Mouse (Mus musculus) midbrain, embryonic 12.5 days (tissue): ENCODE measurements at regions not wholly inside any gene's neighbourhood (a gene's known extent, or its start where the extent isn't known, plus 50 kb on each side); places are given as distances from the start of the nearest gene placed in this dataset.

Source experiments
- ATAC-seq: fragments of 200-750 bp; cut with Nextera tagmentation; 2 replicates; pipeline ENCODE4 v1.8.0; 2017; ENCODE audit warnings: low read depth, moderate TSS enrichment, moderate library complexity; ENCODE audit not compliant: low FRiP score
- H3K27ac ChIP-seq: fragments of 300-500 bp; sonication (generic); replicated peaks from 2 replicates; pipeline ENCODE4 v1.5.1; 2016; ENCODE audit warnings: mild to moderate bottlenecking
- H3K27me3 ChIP-seq: fragments of 300-500 bp; sonication (generic); 2 replicates; pipeline ENCODE4 v1.6.1; 2016; ENCODE audit warnings: mild to moderate bottlenecking
- H3K36me3 ChIP-seq: fragments of 300-500 bp; sonication (generic); 2 replicates; pipeline ENCODE4 v1.6.1; 2016
- H3K4me1 ChIP-seq: fragments of 300-500 bp; sonication (generic); 2 replicates; pipeline ENCODE4 v1.6.1; 2016
- H3K4me2 ChIP-seq: fragments of 300-500 bp; sonication (generic); replicated peaks from 2 replicates; pipeline ENCODE4 v1.6.1; 2016; ENCODE audit warnings: mild to moderate bottlenecking, moderate library complexity
- H3K4me3 ChIP-seq: fragments of 300-500 bp; sonication (generic); 2 replicates; pipeline ENCODE4 v1.5.1; 2016; ENCODE audit warnings: mild to moderate bottlenecking
- H3K9ac ChIP-seq: fragments of 300-500 bp; sonication (generic); replicated peaks from 2 replicates; pipeline ENCODE4 v1.6.1; 2016; ENCODE audit warnings: mild to moderate bottlenecking, moderate library complexity
- H3K9me3 ChIP-seq: fragments of 300-500 bp; sonication (generic); 2 replicates; pipeline ENCODE4 v1.6.1; 2016; ENCODE audit warnings: mild to moderate bottlenecking
- WGBS: fragments of 180-500 bp; shearing (Covaris S2); methylation state at CpG from one replicate; pipeline ENCODE4 v1.1.7; 2016; 5-methylcytosine and 5-hydroxymethylcytosine counted together

GRCm38 (mm10) chr6:31159240-31159639 is 200.4 kb upstream of the Klf14 start:
- Histone ChIP-seq H3K4me2 (no peak overlapping the region), H3K9ac (no peak overlapping the region), H3K4me1 (peaks cover 23% of the 10 kb centered on the region), H3K27ac (no peak overlapping the region), H3K9me3 (no peaks in the 10 kb centered on the region), H3K4me3 (no peak overlapping the region), H3K27me3 (no peaks in the 10 kb centered on the region; the same call in 1 of the 2 replicates), H3K36me3 (no peaks in the 10 kb centered on the region)
- no peak for ATAC-seq
- WGBS: 57% methylated on average over 8 of the region's 8 CpGs

- no peak for ATAC-seq
- Histone ChIP-seq H3K27ac (no peak overlapping the region), H3K27me3 (no peaks in the 10 kb centered on the region; the same call in none of the 2 replicates), H3K4me1 (peaks cover 23% of the 10 kb centered on the region), H3K9ac (no peak overlapping the region), H3K9me3 (no peaks in the 10 kb centered on the region), H3K4me2 (no peak overlapping the region), H3K4me3 (no peak overlapping the region), H3K36me3 (no peaks in the 10 kb centered on the region)
- 85% methylated on average over 16 of the region's 16 CpGs for WGBS
Measured at GRCm38 (mm10) chr6:31159935-31160670, 201.2 kb upstream of the Klf14 start.

- no peak overlapping the region for H3K9ac ChIP-seq
- WGBS: 71% methylated on average over 22 of the region's 22 CpGs
- no peaks in the 10 kb centered on the region; the same call in none of the 2 replicates for H3K27me3 ChIP-seq
- H3K9me3 ChIP-seq: no peaks in the 10 kb centered on the region
- H3K36me3 ChIP-seq: no peaks in the 10 kb centered on the region
- peaks cover 23% of the 10 kb centered on the region for H3K4me1 ChIP-seq
- no peak overlapping the region for H3K27ac ChIP-seq
- no peak overlapping the region for H3K4me3 ChIP-seq
- no peak overlapping the region for H3K4me2 ChIP-seq
- no peak for ATAC-seq
Measured at GRCm38 (mm10) chr6:31161445-31162340, 202.8 kb upstream of the Klf14 start.

DNA sequence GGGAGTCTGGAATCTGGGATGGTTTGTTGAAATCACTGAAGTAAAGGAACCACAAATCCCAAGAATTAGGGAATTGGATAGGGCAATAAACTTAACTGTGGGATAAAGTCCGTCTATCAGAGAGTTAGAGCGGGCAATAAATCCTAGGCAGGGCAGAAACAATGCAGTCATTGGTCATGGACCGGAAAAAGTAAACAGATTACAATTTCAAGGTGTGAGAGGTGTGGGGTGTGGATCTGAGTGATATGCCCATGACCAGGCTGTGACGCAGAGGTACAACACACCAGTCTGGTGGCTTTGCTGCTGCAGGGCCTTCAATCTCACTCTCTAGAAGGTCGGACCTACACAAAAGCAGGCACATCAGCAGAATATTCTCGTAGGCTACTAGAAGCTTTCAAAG is 206.1 kb upstream of the Klf14 start:
- no peak overlapping the region for H3K27ac ChIP-seq
- no peak overlapping the region for H3K4me2 ChIP-seq
- no peak overlapping the region for H3K4me3 ChIP-seq
- H3K9ac ChIP-seq: no peak overlapping the region
- H3K4me1 ChIP-seq: peaks cover 15% of the 10 kb centered on the region; the same call in 1 of the 2 replicates
- H3K9me3 ChIP-seq: no peaks in the 10 kb centered on the region
- WGBS: 92% methylated on average over 6 of the region's 6 CpGs
- no peaks in the 10 kb centered on the region; the same call in none of the 2 replicates for H3K27me3 ChIP-seq
- no peaks in the 10 kb centered on the region for H3K36me3 ChIP-seq
- no peak for ATAC-seq

DNA sequence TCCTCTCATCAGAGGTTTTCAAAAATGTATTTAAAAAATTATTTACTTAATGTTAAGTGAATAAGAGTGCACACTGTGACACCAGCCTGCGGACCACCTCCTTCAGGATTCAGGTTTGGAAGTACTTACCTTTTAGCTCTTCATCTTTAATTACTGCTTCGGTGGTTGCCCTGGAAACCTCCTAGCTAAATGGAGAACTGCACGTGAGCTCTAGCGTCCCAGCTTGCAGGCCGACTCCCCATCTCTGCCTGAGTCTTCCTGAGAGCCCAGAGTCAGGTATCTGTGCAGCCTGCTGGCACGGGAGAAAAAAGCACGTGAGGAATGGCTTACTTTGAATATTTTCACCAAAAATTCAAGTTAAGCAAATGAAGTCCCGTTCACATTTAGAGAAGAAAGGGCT is 207.5 kb upstream of the Klf14 start:
- H3K4me1 ChIP-seq: 0 out of 2 replicates have a peak, but pooled peaks cover 4% of the 10 kb centered on the region
- H3K9me3 ChIP-seq: no peaks in the 10 kb centered on the region
- H3K27ac ChIP-seq: no peak overlapping the region
- H3K4me2 ChIP-seq: no peak overlapping the region
- H3K27me3 ChIP-seq: no peaks in the 10 kb centered on the region; the same call in none of the 2 replicates
- H3K4me3 ChIP-seq: no peak overlapping the region
- no peak overlapping the region for H3K9ac ChIP-seq
- WGBS: 66% methylated on average over 8 of the region's 8 CpGs
- no peaks in the 10 kb centered on the region for H3K36me3 ChIP-seq
- ATAC-seq: no peak

- no peak for ATAC-seq
- no peak overlapping the region for H3K4me3 ChIP-seq
- no peaks in the 10 kb centered on the region for H3K9me3 ChIP-seq
- 80% methylated on average over 5 of the region's 5 CpGs for WGBS
- no peak overlapping the region for H3K27ac ChIP-seq
- H3K4me1 ChIP-seq: no peaks in the 10 kb centered on the region
- H3K9ac ChIP-seq: no peak overlapping the region
- no peak overlapping the region for H3K4me2 ChIP-seq
- H3K36me3 ChIP-seq: no peaks in the 10 kb centered on the region
- no peaks in the 10 kb centered on the region; the same call in none of the 2 replicates for H3K27me3 ChIP-seq
Measured at GRCm38 (mm10) chr6:31167732-31168131, 208.9 kb upstream of the Klf14 start.

DNA sequence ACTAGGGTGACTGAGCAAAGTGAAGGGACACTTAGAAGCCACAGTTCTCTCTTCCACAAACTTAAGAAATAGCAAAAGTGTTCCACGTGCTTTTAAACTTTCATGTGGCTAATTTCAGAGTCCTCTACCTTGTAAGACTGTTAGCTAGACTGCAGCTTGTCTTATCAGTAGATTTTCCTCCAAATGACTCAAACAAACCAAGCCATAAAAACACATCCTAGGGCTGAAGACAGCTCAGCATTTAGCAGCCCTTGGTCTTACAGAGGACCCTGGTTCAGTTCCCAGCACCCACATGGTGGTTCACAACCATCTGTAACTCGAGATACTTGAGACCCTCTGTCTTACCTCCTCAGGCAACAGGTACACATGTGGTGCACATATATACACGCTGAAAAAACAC is 209.9 kb upstream of the Klf14 start:
- H3K4me1 ChIP-seq: no peaks in the 10 kb centered on the region
- H3K27me3 ChIP-seq: no peaks in the 10 kb centered on the region; the same call in none of the 2 replicates
- no peak overlapping the region for H3K4me2 ChIP-seq
- 82% methylated on average over 3 of the region's 3 CpGs for WGBS
- no peak overlapping the region for H3K27ac ChIP-seq
- no peaks in the 10 kb centered on the region for H3K9me3 ChIP-seq
- no peak overlapping the region for H3K9ac ChIP-seq
- no peaks in the 10 kb centered on the region for H3K36me3 ChIP-seq
- no peak overlapping the region for H3K4me3 ChIP-seq
- no peak for ATAC-seq

DNA sequence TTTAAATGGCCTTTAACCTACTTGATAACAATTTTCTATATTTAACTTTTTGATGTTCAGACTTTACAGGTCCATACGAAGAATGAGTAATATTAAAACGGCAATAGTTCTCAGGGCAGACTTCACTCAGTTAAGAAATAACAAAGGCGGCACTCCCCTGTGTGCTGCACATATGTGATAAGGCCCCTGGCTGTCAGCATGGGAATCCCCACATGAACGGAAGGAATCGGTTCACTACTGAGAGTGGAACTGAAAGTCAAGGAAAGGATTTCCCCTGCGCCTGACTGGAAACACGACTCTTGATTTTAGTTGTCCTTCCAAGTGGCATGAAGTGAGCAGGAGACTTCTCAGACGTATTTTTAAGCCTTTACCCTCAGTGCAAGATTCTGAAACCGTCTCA is 210.5 kb upstream of the Klf14 start:
- H3K9ac ChIP-seq: no peak overlapping the region
- H3K27me3 ChIP-seq: no peaks in the 10 kb centered on the region; the same call in 1 of the 2 replicates
- H3K4me1 ChIP-seq: no peaks in the 10 kb centered on the region
- H3K4me3 ChIP-seq: no peak overlapping the region
- H3K9me3 ChIP-seq: no peaks in the 10 kb centered on the region
- no peak for ATAC-seq
- no peak overlapping the region for H3K27ac ChIP-seq
- 89% methylated on average over 9 of the region's 9 CpGs for WGBS
- H3K36me3 ChIP-seq: no peaks in the 10 kb centered on the region
- no peak overlapping the region for H3K4me2 ChIP-seq

- H3K4me1 ChIP-seq: no peaks in the 10 kb centered on the region
- H3K27me3 ChIP-seq: no peaks in the 10 kb centered on the region; the same call in 1 of the 2 replicates
- ATAC-seq: no peak
- no peak overlapping the region for H3K27ac ChIP-seq
- 75% methylated on average over 9 of the region's 9 CpGs for WGBS
- no peak overlapping the region for H3K4me2 ChIP-seq
- H3K4me3 ChIP-seq: no peak overlapping the region
- no peaks in the 10 kb centered on the region for H3K9me3 ChIP-seq
- H3K9ac ChIP-seq: no peak overlapping the region
- H3K36me3 ChIP-seq: no peaks in the 10 kb centered on the region
Measured at GRCm38 (mm10) chr6:31169868-31170600, 211.2 kb upstream of the Klf14 start.

DNA sequence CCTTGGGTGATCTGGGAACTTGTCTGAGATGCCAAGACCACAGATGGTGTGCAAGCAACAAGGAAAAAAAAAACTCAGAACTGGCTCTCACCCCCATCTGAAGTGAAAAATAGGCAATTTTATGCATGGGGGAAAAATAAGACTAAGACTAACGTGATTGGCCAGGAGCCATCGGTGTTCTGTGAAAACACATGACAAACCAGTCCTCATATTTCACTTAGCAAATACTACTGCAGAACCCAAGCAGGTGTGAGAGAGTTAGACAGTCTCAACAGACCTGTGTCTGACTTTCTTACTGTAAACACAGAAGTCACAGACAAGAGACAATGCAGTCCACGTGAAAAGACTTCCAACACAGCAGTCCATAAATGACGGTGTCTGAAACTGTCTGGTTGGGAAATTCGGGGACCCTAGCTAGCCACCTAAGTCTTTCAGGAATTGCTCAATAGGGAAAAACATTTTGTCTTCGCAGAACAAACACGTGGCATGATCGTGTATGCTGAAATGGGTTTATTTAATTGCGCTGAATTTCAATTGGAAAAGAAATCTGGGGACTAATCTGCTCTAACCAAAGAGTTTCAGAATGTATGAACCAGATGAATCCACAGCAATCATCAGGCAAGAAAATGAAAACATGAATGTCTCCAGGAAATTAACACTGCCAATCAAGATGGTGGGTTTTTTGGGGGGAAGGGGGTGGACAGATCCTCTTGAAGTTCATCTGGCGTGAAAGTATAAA is 213.1 kb upstream of the Klf14 start:
- H3K36me3 ChIP-seq: no peaks in the 10 kb centered on the region
- no peak overlapping the region for H3K4me2 ChIP-seq
- no peaks in the 10 kb centered on the region for H3K27me3 ChIP-seq
- no peaks in the 10 kb centered on the region for H3K9me3 ChIP-seq
- no peaks in the 10 kb centered on the region for H3K4me1 ChIP-seq
- no peak overlapping the region for H3K4me3 ChIP-seq
- H3K27ac ChIP-seq: no peak overlapping the region
- no peak for ATAC-seq
- WGBS: 94% methylated on average over 10 of the region's 10 CpGs
- no peak overlapping the region for H3K9ac ChIP-seq

DNA sequence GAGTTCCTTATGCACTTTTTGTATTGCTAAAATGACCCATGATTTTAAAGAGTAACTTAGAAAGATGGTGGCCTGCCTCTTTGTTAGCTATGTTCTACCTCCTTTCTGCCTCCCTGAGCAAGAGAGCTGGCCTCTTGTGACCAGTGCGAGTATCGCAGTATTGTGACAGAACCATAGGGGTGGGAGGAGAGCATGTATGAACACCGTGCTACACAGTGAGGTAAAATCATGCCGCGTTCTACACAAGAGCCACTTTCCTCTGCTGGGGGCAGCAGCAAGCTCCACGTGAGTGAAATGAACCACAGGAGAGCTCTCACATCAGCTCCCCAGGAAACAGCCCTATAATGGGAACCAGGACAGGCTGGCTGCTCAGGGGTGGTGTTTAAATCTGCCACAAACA is 216.9 kb upstream of the Klf14 start:
- H3K36me3 ChIP-seq: no peaks in the 10 kb centered on the region
- no peaks in the 10 kb centered on the region for H3K27me3 ChIP-seq
- no peaks in the 10 kb centered on the region for H3K4me1 ChIP-seq
- H3K27ac ChIP-seq: no peak overlapping the region
- no peak for ATAC-seq
- no peak overlapping the region for H3K9ac ChIP-seq
- H3K9me3 ChIP-seq: no peaks in the 10 kb centered on the region
- no peak overlapping the region for H3K4me3 ChIP-seq
- H3K4me2 ChIP-seq: no peak overlapping the region
- WGBS: 78% methylated on average over 6 of the region's 6 CpGs
